In genomic region chr10:120201131-120201921, GRCm38 (mm10) we compare ENCODE assay signal across 8 mouse cellular contexts. TPM values are rescaled to one million over a fixed set of nuclear protein-coding genes. Genes with fewer than 3 reads are reported as not detected.
DNase-seq lines count a peak whose midpoint lies in the region; ATAC-seq and TF ChIP-seq lines count a peak whose summit lies in the region.

TSS of gene Tmbim4 (plus strand) at chr10:120201590.

- H3K9me3 ChIP-seq in hindbrain, embryonic 12.5 days (replicated peaks) = no peaks in the 10 kb centered on the region

- WGBS in hindbrain, embryonic 12.5 days = under 1% methylated on average over 62 of the region's 65 CpGs

- peaks cover 8% of the 10 kb centered on the region for H3K4me1 ChIP-seq in hindbrain, embryonic 12.5 days

- H3K9ac ChIP-seq in hindbrain, embryonic 12.5 days = peak within 1 kb of the TSS; percentile 61

- peak; percentile 54; the same call in 1 of the 2 replicates for ATAC-seq in hindbrain, embryonic 12.5 days (ENCODE audit: low FRiP score)

- TF ChIP-seq POLR2A in brain, embryonic 14.5 days (IDR thresholded peaks at IDR 0.05; ENCODE audit: borderline replicate concordance, extremely low read depth, insufficient read depth, insufficient read length, poor library complexity, severe bottlenecking) = no peak

- H3K27me3 ChIP-seq in hindbrain, embryonic 12.5 days = peaks cover 25% of the 10 kb centered on the region

- peak within 1 kb of the TSS; percentile 87 for H3K4me2 ChIP-seq in hindbrain, embryonic 12.5 days (replicated peaks)

- no peaks in the 10 kb centered on the region for H3K36me3 ChIP-seq in hindbrain, embryonic 12.5 days

- DNase-seq in ES-CJ7 (ENCODE audit: low read depth, low spot score) = peak; percentile 50
- DNase-seq in brain, embryonic 14.5 days (ENCODE audit: low read depth) = peak; percentile 31
- DNase-seq in forelimb bud, embryonic 11.5 days (ENCODE audit: low read depth, low spot score) = peak; percentile 18
- DNase-seq in layer of hippocampus, postnatal 25 days (ENCODE audit: extremely low spot score in 1 of 2, low spot score in 1 of 2) = peak in 1 of 2 experiments; percentile 12
- peak; percentile 83 for DNase-seq in lung, postnatal 36 days
- peak; percentile 59 for DNase-seq in retina, embryonic 14.5 days (ENCODE audit: low spot score)
- DNase-seq in urinary bladder, postnatal 10 days (ENCODE audit: low spot score) = peak; percentile 18

- no peak within 1 kb of the TSS for H3K27ac ChIP-seq in hindbrain, embryonic 12.5 days

- peak within 1 kb of the TSS; percentile 49 for H3K4me3 ChIP-seq in hindbrain, embryonic 12.5 days

- no peak for TF ChIP-seq CTCF in brain, embryonic 14.5 days (IDR thresholded peaks at IDR 0.05; ENCODE audit: borderline replicate concordance, extremely low read depth, insufficient read depth, insufficient read length)

RNA-seq across cellular contexts. Expression of gene Tmbim4, which starts in this region (rescaled TPM):
- 72.5 and 94.4 TPM in 2 replicates for polyA plus RNA-seq in brain, embryonic 14.5 days (2012; rRNA removed)
- 71.5 and 78.8 TPM in 2 replicates for polyA plus RNA-seq in hindbrain, embryonic 12.5 days (2016; fragmentation: Nextera tagmentation; extraction: Ambion mirVana)
- 10 to 100 TPM; 56.7 to 68.5 TPM for total RNA-seq in layer of hippocampus, postnatal 25 days (2021)
